Mouse (Mus musculus) R1 (cell line): ENCODE data around the gene Dusp1.
A peak's percentile ranks its signal among the peaks of the same experiment; 100 is the strongest.

Experiments
- DNase-seq: peaks from one replicate; pipeline ENCODE4 v3.0.0-alpha.2; 2018; ENCODE audit warnings: low read depth, low spot score

Gene Dusp1

GRCm38 (mm10) chr17:26463984-26464383 is 97.9 kb downstream of the Dusp1 start:
- DNase-seq, result peak; percentile 61

GRCm38 (mm10) chr17:26463432-26463831 is 98.5 kb downstream of the Dusp1 start:
- DNase-seq, result no peak

GRCm38 (mm10) chr17:26462634-26463170 is 99.2 kb downstream of the Dusp1 start:
- peak; percentile 83 for DNase-seq

- DNase-seq, result no peak
Observed at GRCm38 (mm10) chr17:26458049-26458448, 103.9 kb downstream of the Dusp1 start.

- no peak for DNase-seq
Observed at GRCm38 (mm10) chr17:26457506-26457905, 104.4 kb downstream of the Dusp1 start.
